Mouse (Mus musculus): ENCODE measurements around the gene Ubtfl1. TPM values are rescaled to one million over a fixed set of nuclear protein-coding genes. Genes with fewer than 3 reads are reported as not detected.
"Not testable (repeated sequence)": the region's sequence is repeated elsewhere in the genome, so short reads cannot be mapped to it uniquely, and the experiment has no call there.

The Ubtfl1 gene
- total RNA-seq (2021): not detected
- long read RNA-seq, experiment 1: 0 reads
- long read RNA-seq, experiment 2: 0 reads

- DNase-seq (ENCODE audit: low spot score in 2 of 2): no peak
Observed at GRCm38 (mm10) chr9:18404118-18404517, at the start of gene Ubtfl1. Gene Ubtfl1 (plus strand): TSS chr9:18404418.

GRCm38 (mm10) chr9:18373026-18373425 lies 31.2 kb upstream of the Ubtfl1 start:
- not testable (repeated sequence) for DNase-seq (ENCODE audit: low spot score in 2 of 2)

- no peak for DNase-seq (ENCODE audit: low spot score in 2 of 2)
Observed at GRCm38 (mm10) chr9:18385782-18386181, 18.4 kb upstream of the Ubtfl1 start.

GRCm38 (mm10) chr9:18399629-18400028 lies 4.6 kb upstream of the Ubtfl1 start:
- DNase-seq (ENCODE audit: low spot score in 2 of 2): no peak

GRCm38 (mm10) chr9:18402895-18403294 lies 1.3 kb upstream of the Ubtfl1 start, which contains the start of gene Naalad2:
Gene Naalad2 (minus strand): TSS chr9:18402995.
- DNase-seq (ENCODE audit: low spot score in 2 of 2): not testable (repeated sequence)

- DNase-seq (ENCODE audit: low spot score in 2 of 2): not testable (repeated sequence)
Observed at GRCm38 (mm10) chr9:18412371-18412770, 8.2 kb downstream of the Ubtfl1 start.

- no peak for DNase-seq (ENCODE audit: low spot score in 2 of 2)
Observed at GRCm38 (mm10) chr9:18430354-18430753, 26.1 kb downstream of the Ubtfl1 start, which contains the start of gene Mbd3l2. Gene Mbd3l2 (plus strand): TSS chr9:18430654.

- peak; percentile 3 to 22 for DNase-seq (ENCODE audit: low spot score in 2 of 2)
Observed at GRCm38 (mm10) chr9:18431687-18432086, 27.5 kb downstream of the Ubtfl1 start.

GRCm38 (mm10) chr9:18456520-18456919 lies 52.3 kb downstream of the Ubtfl1 start:
- DNase-seq (ENCODE audit: low spot score in 2 of 2): no peak

Small RNAs within 50 kb of the gene (microRNA-seq; reads per million reads assigned to microRNA genes)
- gene Gm22854: 0 reads per million in 2 experiments

Other genes starting within 250 kb of the Ubtfl1 start
- 10 to 100 TPM; 84.8 to 88.9 TPM for gene Chordc1, start 112.3 kb upstream of the Ubtfl1 start, total RNA-seq (2021)
- 1 to 10 TPM in 1 of 2 experiments, under 1 TPM in 1; 0.79 to 1.4 TPM for gene Naalad2, start 1.4 kb upstream of the Ubtfl1 start, total RNA-seq (2021)
- gene Mbd3l2, start 26.2 kb downstream of the Ubtfl1 start, total RNA-seq (2021): not detected
- 1 to 10 TPM; 3.5 to 3.8 TPM for gene Zfp558, start 73.8 kb downstream of the Ubtfl1 start, total RNA-seq (2021)
- gene Mbd3l1, start 73.9 kb downstream of the Ubtfl1 start, total RNA-seq (2021): not detected

Measured in layer of hippocampus, postnatal 14 days (tissue).